Mouse (Mus musculus) liver, adult 10 weeks (tissue): Measurements from ENCODE around the gene Cir1. TPM values are rescaled to one million over a fixed set of nuclear protein-coding genes. Genes with fewer than 3 reads are reported as not detected.

Source experiments
- polyA plus RNA-seq: library from polyadenylated mRNA; stranded (reverse); fragments of 350-450 nt; fragmentation: Illumina TruSeq; extraction: RNeasy Lipid Tissue Mini Kit (QIAGEN cat#74804); gene quantifications from one replicate; pipeline ENCODE4 v1.2.3, GENCODE M21; 2014; ENCODE audit warnings: low read depth, low replicate concordance

Cir1 gene
- polyA plus RNA-seq, result 31.9 TPM

GRCm38 (mm10) chr2:73312152-73313116 lies at the start of gene Cir1, which contains the start of gene Scrn3:
Gene Cir1, minus strand, starts transcription at chr2:73312701.
Gene Scrn3, plus strand, starts transcription at chr2:73312601.

GRCm38 (mm10) chr2:73271459-73272161 lies 40.9 kb downstream of the Cir1 start, which contains the start of gene Sp9:
Gene Sp9, plus strand, starts transcription at chr2:73271925.

Other genes with a start within 250 kb of the Cir1 start
- gene Ola1, start 93.8 kb downstream of the Cir1 start, polyA plus RNA-seq, result 85.8 TPM
- gene Sp9, start 40.8 kb downstream of the Cir1 start, polyA plus RNA-seq, result not detected
- gene Scrn3, start 100 bp downstream of the Cir1 start, polyA plus RNA-seq, result 90.9 TPM
- 23.2 TPM for gene Gpr155, start 73.9 kb upstream of the Cir1 start, polyA plus RNA-seq
- 4.2 TPM for gene Wipf1, start 217.0 kb upstream of the Cir1 start, polyA plus RNA-seq